ENCODE assay signal across 6 mouse cellular contexts in the genomic region with DNA sequence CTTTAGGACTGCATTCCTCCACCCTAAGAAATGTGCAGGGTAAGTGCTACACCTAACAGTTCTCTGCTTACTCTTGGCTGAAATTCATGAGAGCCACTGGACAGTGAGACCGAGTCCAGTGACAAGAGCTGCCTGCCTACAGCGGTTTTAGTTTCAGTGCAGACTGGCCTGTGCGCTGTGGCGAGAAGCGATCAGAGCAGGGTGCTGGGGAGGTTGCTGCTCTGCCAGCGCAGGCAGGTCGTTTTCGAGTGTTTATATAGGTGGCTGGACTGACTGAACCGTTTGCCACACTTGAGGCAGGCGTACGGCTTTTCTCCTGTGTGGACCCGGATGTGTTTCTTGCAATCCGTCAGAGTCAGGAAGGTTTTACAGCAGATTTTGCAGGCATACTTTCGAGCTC. TPM values are rescaled to one million over a fixed set of nuclear protein-coding genes. Genes with fewer than 3 reads are reported as not detected.
A peak's percentile ranks its signal among the peaks of the same experiment; 100 is the strongest.
DNase-seq lines count a peak whose midpoint lies in the region; ATAC-seq and TF ChIP-seq lines count a peak whose summit lies in the region.
"Not testable (repeated sequence)": the region's sequence is repeated elsewhere in the genome, so short reads cannot be mapped to it uniquely, and the experiment has no call there.

No protein-coding gene starts in this region.

- not testable (repeated sequence) for H3K36me3 ChIP-seq in forebrain, embryonic 11.5 days (ENCODE audit: control insufficient read depth, insufficient read depth, low read length)
- H3K36me3 ChIP-seq in kidney, embryonic 14.5 days (ENCODE audit: control insufficient read depth, insufficient read depth, low read length) = peaks cover 47% of the 10 kb centered on the region
- peaks cover 22% of the 10 kb centered on the region for H3K36me3 ChIP-seq in kidney, postnatal 0 days (ENCODE audit: insufficient read depth, low read length)
- H3K36me3 ChIP-seq in liver, embryonic 12.5 days = peaks cover 64% of the 10 kb centered on the region
- H3K36me3 ChIP-seq in liver, embryonic 15.5 days (replicated peaks) = peaks cover 63% of the 10 kb centered on the region
- H3K36me3 ChIP-seq in lung, postnatal 0 days (ENCODE audit: insufficient read depth, low read length) = peaks cover 12% of the 10 kb centered on the region; the same call in 1 of the 2 replicates

- not testable (repeated sequence) for TF ChIP-seq CTCF in kidney, postnatal 0 days (IDR thresholded peaks at IDR 0.05; ENCODE audit: low read depth); lung, postnatal 0 days (IDR thresholded peaks at IDR 0.05)

- not testable (repeated sequence) for ATAC-seq in forebrain, embryonic 11.5 days (replicated peaks; ENCODE audit: low FRiP score); kidney, postnatal 0 days (replicated peaks; ENCODE audit: low FRiP score, low read depth); liver, embryonic 12.5 days; liver, embryonic 15.5 days (ENCODE audit: insufficient read depth)
- peak; percentile 59 for ATAC-seq in kidney, embryonic 14.5 days (ENCODE audit: low FRiP score, low TSS enrichment)
- peak; percentile 52; the same call in 1 of the 2 replicates for ATAC-seq in lung, postnatal 0 days

- H3K9me3 ChIP-seq in forebrain, embryonic 11.5 days (ENCODE audit: control insufficient read depth, low read length); kidney, embryonic 14.5 days (ENCODE audit: control insufficient read depth, low read length); kidney, postnatal 0 days (replicated peaks; ENCODE audit: low read length); liver, embryonic 12.5 days (replicated peaks); liver, embryonic 15.5 days (replicated peaks); lung, postnatal 0 days (ENCODE audit: low read length): not testable (repeated sequence)

- H3K4me2 ChIP-seq in forebrain, embryonic 11.5 days (ENCODE audit: low read depth, low read length, severe bottlenecking); kidney, embryonic 14.5 days (replicated peaks; ENCODE audit: low read depth, low read length); kidney, postnatal 0 days (ENCODE audit: low read length); lung, postnatal 0 days (replicated peaks; ENCODE audit: low read depth, low read length): not testable (repeated sequence)
- peak overlapping the region; percentile 60; the same call in 1 of the 2 replicates for H3K4me2 ChIP-seq in liver, embryonic 12.5 days
- 0 out of 2 replicates have a peak overlapping the region, but pooled peaks have one; percentile 54 for H3K4me2 ChIP-seq in liver, embryonic 15.5 days

- WGBS in forebrain, embryonic 11.5 days = 92% methylated on average over 14 of the region's 14 CpGs
- WGBS in kidney, embryonic 14.5 days = 44% methylated on average over 14 of the region's 14 CpGs
- 55% methylated on average over 14 of the region's 14 CpGs for WGBS in kidney, postnatal 0 days
- 86% methylated on average over 14 of the region's 14 CpGs for WGBS in liver, embryonic 12.5 days (ENCODE audit: insufficient replicate concordance)
- 77% methylated on average over 14 of the region's 14 CpGs for WGBS in liver, embryonic 15.5 days (ENCODE audit: insufficient replicate concordance)
- whole genome bisulfite sequencing in lung, postnatal 0 days = 46% methylated on average over 13 of the region's 14 CpGs

- not testable (repeated sequence) for TF ChIP-seq EP300 in lung, postnatal 0 days (IDR thresholded peaks at IDR 0.05)

- not testable (repeated sequence) for H3K27me3 ChIP-seq in forebrain, embryonic 11.5 days (ENCODE audit: control insufficient read depth, insufficient read depth, low read length); kidney, embryonic 14.5 days (ENCODE audit: control insufficient read depth, insufficient read depth, low read length); kidney, postnatal 0 days (ENCODE audit: insufficient read depth, low read length); liver, embryonic 12.5 days (replicated peaks); liver, embryonic 15.5 days; lung, postnatal 0 days (replicated peaks; ENCODE audit: insufficient read depth, low read length)

- not testable (repeated sequence) for H3K4me3 ChIP-seq in forebrain, embryonic 11.5 days (ENCODE audit: low read depth, low read length); kidney, embryonic 14.5 days (ENCODE audit: low read length); kidney, postnatal 0 days (replicated peaks; ENCODE audit: low read depth, low read length); liver, embryonic 12.5 days; liver, embryonic 15.5 days (replicated peaks); lung, postnatal 0 days (ENCODE audit: low read depth, low read length)

- H3K27ac ChIP-seq in forebrain, embryonic 11.5 days (ENCODE audit: low read depth, low read length); kidney, embryonic 14.5 days (ENCODE audit: low read depth, low read length); kidney, postnatal 0 days; lung, postnatal 0 days (ENCODE audit: low read length): not testable (repeated sequence)
- H3K27ac ChIP-seq in liver, embryonic 12.5 days = peak overlapping the region; percentile 88
- H3K27ac ChIP-seq in liver, embryonic 15.5 days (replicated peaks) = peak overlapping the region; percentile 77; the same call in 1 of the 2 replicates

- H3K4me1 ChIP-seq in forebrain, embryonic 11.5 days (replicated peaks; ENCODE audit: control insufficient read depth, insufficient read depth, low read length); kidney, embryonic 14.5 days (ENCODE audit: control insufficient read depth, insufficient read depth, low read length); kidney, postnatal 0 days (replicated peaks; ENCODE audit: insufficient read depth, low read length); lung, postnatal 0 days (ENCODE audit: insufficient read depth, low read depth, low read length): not testable (repeated sequence)
- H3K4me1 ChIP-seq in liver, embryonic 12.5 days = peaks cover 56% of the 10 kb centered on the region
- peaks cover 45% of the 10 kb centered on the region for H3K4me1 ChIP-seq in liver, embryonic 15.5 days (replicated peaks)

- DNase-seq in forebrain, embryonic 11.5 days (ENCODE audit: low spot score) = peak; percentile 5
- peak; percentile 23 for DNase-seq in kidney, postnatal 0 days (ENCODE audit: low spot score)
- not testable (repeated sequence) for DNase-seq in lung, postnatal 0 days (ENCODE audit: low spot score)

- H3K9ac ChIP-seq in forebrain, embryonic 11.5 days (ENCODE audit: low read length); kidney, embryonic 14.5 days (ENCODE audit: low read depth, low read length); kidney, postnatal 0 days (ENCODE audit: low read depth, low read length); liver, embryonic 12.5 days; liver, embryonic 15.5 days; lung, postnatal 0 days (replicated peaks; ENCODE audit: low read depth): not testable (repeated sequence)

RNA-seq across cellular contexts. Expression of a gene that starts 12.0 kb away (rescaled TPM):
- 48.6 and 48.8 TPM in 2 replicates for polyA plus RNA-seq in forebrain, embryonic 11.5 days (2014; fragmentation: Nextera tagmentation; extraction: Ambion mirVana)
- 60.2 and 65.4 TPM in 2 replicates for polyA plus RNA-seq in kidney, embryonic 14.5 days (2014; fragmentation: Nextera tagmentation; extraction: Ambion mirVana)
- polyA plus RNA-seq in kidney, postnatal 0 days (2015; fragmentation: Nextera tagmentation; extraction: Ambion mirVana) = 131 and 148 TPM in 2 replicates
- 94.2 and 98.6 TPM in 2 replicates for polyA plus RNA-seq in liver, embryonic 12.5 days (2016; fragmentation: Nextera tagmentation; extraction: Ambion mirVana)
- polyA plus RNA-seq in liver, embryonic 15.5 days (2015; fragmentation: Nextera tagmentation; extraction: Ambion mirVana) = 125 and 146 TPM in 2 replicates
- polyA plus RNA-seq in lung, postnatal 0 days (2015; fragmentation: Nextera tagmentation; extraction: Ambion mirVana) = 30.9 and 33.2 TPM in 2 replicates

RNA-seq across cellular contexts. Expression of a gene that starts 19.0 kb away (rescaled TPM):
- polyA plus RNA-seq in forebrain, embryonic 11.5 days (2014; fragmentation: Nextera tagmentation; extraction: Ambion mirVana) = 44.9 and 45.4 TPM in 2 replicates
- polyA plus RNA-seq in kidney, embryonic 14.5 days (2014; fragmentation: Nextera tagmentation; extraction: Ambion mirVana) = 14.7 and 27.2 TPM in 2 replicates
- 18.5 and 19.2 TPM in 2 replicates for polyA plus RNA-seq in kidney, postnatal 0 days (2015; fragmentation: Nextera tagmentation; extraction: Ambion mirVana)
- polyA plus RNA-seq in liver, embryonic 12.5 days (2016; fragmentation: Nextera tagmentation; extraction: Ambion mirVana) = 8.3 TPM in 2 replicates
- polyA plus RNA-seq in liver, embryonic 15.5 days (2015; fragmentation: Nextera tagmentation; extraction: Ambion mirVana) = 5.8 and 5.9 TPM in 2 replicates
- polyA plus RNA-seq in lung, postnatal 0 days (2015; fragmentation: Nextera tagmentation; extraction: Ambion mirVana) = 10.3 and 11.7 TPM in 2 replicates

RNA-seq across cellular contexts. Expression of a gene that starts 25.2 kb away (rescaled TPM):
- polyA plus RNA-seq in forebrain, embryonic 11.5 days (2014; fragmentation: Nextera tagmentation; extraction: Ambion mirVana) = 54.5 and 55.2 TPM in 2 replicates
- polyA plus RNA-seq in kidney, embryonic 14.5 days (2014; fragmentation: Nextera tagmentation; extraction: Ambion mirVana) = 52.4 and 56.2 TPM in 2 replicates
- polyA plus RNA-seq in kidney, postnatal 0 days (2015; fragmentation: Nextera tagmentation; extraction: Ambion mirVana) = 33.2 and 33.4 TPM in 2 replicates
- polyA plus RNA-seq in liver, embryonic 12.5 days (2016; fragmentation: Nextera tagmentation; extraction: Ambion mirVana) = 40.7 and 44.9 TPM in 2 replicates
- 14.7 and 15.6 TPM in 2 replicates for polyA plus RNA-seq in liver, embryonic 15.5 days (2015; fragmentation: Nextera tagmentation; extraction: Ambion mirVana)
- polyA plus RNA-seq in lung, postnatal 0 days (2015; fragmentation: Nextera tagmentation; extraction: Ambion mirVana) = 13.1 and 15.3 TPM in 2 replicates
